16 mouse cellular contexts compared by ENCODE assay signal in the genomic region with DNA sequence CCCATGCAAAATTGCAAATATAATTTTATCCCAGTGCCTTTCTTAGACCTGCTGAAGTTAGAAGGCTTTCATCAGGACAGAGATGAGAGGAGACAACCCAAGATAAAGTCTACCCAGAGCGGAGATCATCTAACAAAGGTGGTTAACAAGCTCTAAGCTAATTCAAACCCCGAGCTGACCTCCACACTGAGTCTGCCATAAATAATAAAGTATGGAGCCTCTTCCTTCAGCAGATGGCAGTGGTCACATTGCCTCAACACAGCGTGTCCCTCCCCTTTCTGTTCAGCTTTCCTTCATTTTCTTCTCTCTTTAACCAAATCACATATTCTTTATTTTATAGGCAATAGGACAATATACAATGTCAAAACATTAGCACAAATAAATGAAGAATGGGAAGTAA. TPM values are rescaled to one million over a fixed set of nuclear protein-coding genes. Genes with fewer than 3 reads are reported as not detected.
DNase-seq lines count a peak whose midpoint lies in the region; ATAC-seq and TF ChIP-seq lines count a peak whose summit lies in the region.
"Had no signal": no experiment of that assay in that cellular context is flagged by ENCODE, and none has a peak within 500 bp of the region (broad histone marks: within the 10 kb centered on the region; RNA-seq: fewer than 3 reads in every experiment).

No protein-coding gene starts in this region.

- no peak for TF ChIP-seq EP300 in heart, adult 2 months (IDR thresholded peaks at IDR 0.05; ENCODE audit: insufficient read depth, low read depth, low read length)

- no peaks in the 10 kb centered on the region for H3K36me3 ChIP-seq in heart, adult 2 months (ENCODE audit: control insufficient read depth, insufficient read depth, low read length)
- peaks cover 9% of the 10 kb centered on the region for H3K36me3 ChIP-seq in heart, embryonic 12.5 days
- H3K36me3 ChIP-seq in kidney, adult 2 months (ENCODE audit: control insufficient read depth, insufficient read depth, low read length), result no peaks in the 10 kb centered on the region
- H3K36me3 ChIP-seq in hindbrain, postnatal 0 days (ENCODE audit: insufficient read depth, low read length), result no peaks in the 10 kb centered on the region
- H3K36me3 ChIP-seq: embryonic facial prominence, embryonic 13.5 days had no signal

- no peak overlapping the region for H3K4me2 ChIP-seq in heart, embryonic 12.5 days
- H3K4me2 ChIP-seq in hindbrain, postnatal 0 days (ENCODE audit: low read depth, low read length), result no peak overlapping the region
- H3K4me2 ChIP-seq: embryonic facial prominence, embryonic 13.5 days had no signal

- no peak overlapping the region for H3K9ac ChIP-seq in heart, adult 2 months (ENCODE audit: low read depth, low read length)
- no peak overlapping the region for H3K9ac ChIP-seq in heart, embryonic 12.5 days
- H3K9ac ChIP-seq in hindbrain, postnatal 0 days (replicated peaks; ENCODE audit: low read length), result no peak overlapping the region
- H3K9ac ChIP-seq: embryonic facial prominence, embryonic 13.5 days had no signal

- H3K27me3 ChIP-seq in heart, adult 2 months (ENCODE audit: control insufficient read depth, insufficient read depth, low read length), result no peaks in the 10 kb centered on the region
- no peaks in the 10 kb centered on the region for H3K27me3 ChIP-seq in heart, embryonic 12.5 days (replicated peaks)
- no peaks in the 10 kb centered on the region for H3K27me3 ChIP-seq in kidney, adult 2 months (replicated peaks; ENCODE audit: control insufficient read depth, insufficient read depth, low read length)
- H3K27me3 ChIP-seq in hindbrain, postnatal 0 days (ENCODE audit: insufficient read depth, low read length), result no peaks in the 10 kb centered on the region
- H3K27me3 ChIP-seq: embryonic facial prominence, embryonic 13.5 days had no signal

- peak overlapping the region; percentile 13; the same call in 1 of the 2 replicates for H3K27ac ChIP-seq in heart, adult 2 months
- H3K27ac ChIP-seq in heart, embryonic 12.5 days (ENCODE audit: poor library complexity, severe bottlenecking), result no peak overlapping the region
- peak overlapping the region; percentile 61; the same call in 1 of the 2 replicates for H3K27ac ChIP-seq in kidney, adult 2 months (ENCODE audit: insufficient read depth, low read depth, low read length)
- H3K27ac ChIP-seq in hindbrain, postnatal 0 days, result peak overlapping the region; percentile 41; the same call in 1 of the 2 replicates
- H3K27ac ChIP-seq: midbrain, embryonic 10.5 days had no signal

- no peak for DNase-seq in heart, adult 2 months
- no peak for DNase-seq in kidney, adult 2 months
- no peak for DNase-seq in kidney, postnatal 25 days
- DNase-seq in brain, embryonic 14.5 days (ENCODE audit: low read depth), result peak; percentile 70
- peak; percentile 28 for DNase-seq in hindbrain, postnatal 0 days (ENCODE audit: low spot score)
- DNase-seq: adrenal gland, postnatal 25 days; gastrocnemius, postnatal 14 days; kidney, adult 8-10 months; lung, adult 18-20 months; lung, postnatal 36 days; thymus, postnatal 36 days had no signal

- intact Hi-C loops in heart, adult 2 months (cut with DNase I), result no loop called here

- WGBS in heart, adult 2 months, result 66% methylated on average over 3 of the region's 3 CpGs
- WGBS in heart, embryonic 12.5 days, result 74% methylated on average over 3 of the region's 3 CpGs
- WGBS in kidney, adult 2 months, result 69% methylated on average over 3 of the region's 3 CpGs
- WGBS in hindbrain, postnatal 0 days, result 45% methylated on average over 3 of the region's 3 CpGs

- H3K9me3 ChIP-seq in heart, embryonic 12.5 days (replicated peaks), result 0 out of 2 replicates have a peak, but pooled peaks cover 5% of the 10 kb centered on the region
- no peaks in the 10 kb centered on the region for H3K9me3 ChIP-seq in hindbrain, postnatal 0 days (ENCODE audit: low read length)
- H3K9me3 ChIP-seq: embryonic facial prominence, embryonic 13.5 days; midbrain, embryonic 10.5 days had no signal

- TF ChIP-seq CTCF in heart, adult 2 months (IDR thresholded peaks at IDR 0.05), result no peak
- no peak for TF ChIP-seq CTCF in kidney, adult 2 months (conservative IDR thresholded peaks at IDR 0.05; ENCODE audit: insufficient read depth, insufficient read length, low read depth, low read length)
- TF ChIP-seq CTCF in brain, embryonic 14.5 days (IDR thresholded peaks at IDR 0.05; ENCODE audit: borderline replicate concordance, extremely low read depth, insufficient read depth, insufficient read length), result no peak
- TF ChIP-seq CTCF in hindbrain, postnatal 0 days (IDR thresholded peaks at IDR 0.05; ENCODE audit: low read depth), result no peak

- no peak overlapping the region for H3K4me3 ChIP-seq in heart, adult 2 months
- no peak overlapping the region for H3K4me3 ChIP-seq in heart, embryonic 12.5 days
- no peak overlapping the region for H3K4me3 ChIP-seq in kidney, adult 2 months (ENCODE audit: insufficient read depth, low read depth, low read length)
- H3K4me3 ChIP-seq in hindbrain, postnatal 0 days (ENCODE audit: low read length), result no peak overlapping the region
- H3K4me3 ChIP-seq: embryonic facial prominence, embryonic 13.5 days; midbrain, embryonic 10.5 days; myocyte had no signal

- H3K4me1 ChIP-seq in heart, adult 2 months (ENCODE audit: control insufficient read depth, insufficient read depth, low read length), result peaks cover under 1% of the 10 kb centered on the region; the same call in 1 of the 2 replicates
- peaks cover 8% of the 10 kb centered on the region for H3K4me1 ChIP-seq in heart, embryonic 12.5 days (replicated peaks)
- peaks cover 25% of the 10 kb centered on the region for H3K4me1 ChIP-seq in kidney, adult 2 months (ENCODE audit: control insufficient read depth, insufficient read depth, low read length)
- 0 out of 2 replicates have a peak, but pooled peaks cover 6% of the 10 kb centered on the region for H3K4me1 ChIP-seq in hindbrain, postnatal 0 days (ENCODE audit: insufficient read depth, low read length)

- ATAC-seq in heart, embryonic 12.5 days (ENCODE audit: insufficient number of reproducible peaks, low FRiP score), result no peak
- no peak for ATAC-seq in hindbrain, postnatal 0 days
- ATAC-seq in erythroid progenitor cell, adult 5-6 weeks (replicated peaks; ENCODE audit: low FRiP score, poor library complexity, severe bottlenecking), result no peak

- peaks cover under 1% of the 10 kb centered on the region; the same call in 1 of the 2 replicates for H3K79me2 ChIP-seq in heart, adult 2 months (replicated peaks; ENCODE audit: control insufficient read depth, insufficient read depth, low read length)

- no peak for TF ChIP-seq POLR2A in heart, adult 2 months (IDR thresholded peaks at IDR 0.05; ENCODE audit: insufficient read depth, low read depth, low read length)
- no peak for TF ChIP-seq POLR2A in kidney, adult 2 months (IDR thresholded peaks at IDR 0.05; ENCODE audit: low read depth, low read length)
- TF ChIP-seq POLR2A in brain, embryonic 14.5 days (IDR thresholded peaks at IDR 0.05; ENCODE audit: borderline replicate concordance, extremely low read depth, insufficient read depth, insufficient read length, poor library complexity, severe bottlenecking), result no peak

RNA-seq across cellular contexts. Expression of a gene that starts 16.2 kb away (rescaled TPM):
- total RNA-seq in heart, adult 2 months (2021), result 10 to 100 TPM; 29.1 to 29.3 TPM
- polyA plus RNA-seq in heart, adult 2 months (2012; rRNA removed), result 19.4 and 24.7 TPM in 2 replicates
- polyA plus RNA-seq in heart, embryonic 12.5 days (2016; fragmentation: Nextera tagmentation; extraction: Ambion mirVana), result 11.7 and 13.3 TPM in 2 replicates
- 25.4 and 27.5 TPM in 2 replicates for polyA plus RNA-seq in kidney, adult 2 months (2012; rRNA removed)
- 7.1 and 7.9 TPM in 2 replicates for polyA plus RNA-seq in brain, embryonic 14.5 days (2012; rRNA removed)
- total RNA-seq in hindbrain, postnatal 0 days (2014; rRNA removed), result 3.7 and 6.0 TPM in 2 replicates
- 2.5 and 2.7 TPM in 2 replicates for polyA plus RNA-seq in hindbrain, postnatal 0 days (2015; fragmentation: Nextera tagmentation; extraction: Ambion mirVana)
- 7.5 TPM in 1 of 2 replicates, not detected in the other for total RNA-seq in erythroid progenitor cell, adult 5-6 weeks (2015; ENCODE audit: low replicate concordance)
- total RNA-seq in erythroid progenitor cell, adult 5-6 weeks (2017; ENCODE audit: low replicate concordance), result 1.7 and 3.7 TPM in 2 replicates

RNA-seq across cellular contexts. Expression of a gene that starts 25.7 kb away (rescaled TPM):
- 10 to 100 TPM; 59.6 to 60.1 TPM for total RNA-seq in heart, adult 2 months (2021)
- polyA plus RNA-seq in heart, adult 2 months (2012; rRNA removed), result 57.0 and 92.9 TPM in 2 replicates
- polyA plus RNA-seq in heart, embryonic 12.5 days (2016; fragmentation: Nextera tagmentation; extraction: Ambion mirVana), result 112 and 117 TPM in 2 replicates
- 72.5 and 74.7 TPM in 2 replicates for polyA plus RNA-seq in kidney, adult 2 months (2012; rRNA removed)
- polyA plus RNA-seq in brain, embryonic 14.5 days (2012; rRNA removed), result 135 and 138 TPM in 2 replicates
- total RNA-seq in hindbrain, postnatal 0 days (2014; rRNA removed), result 84.1 and 102 TPM in 2 replicates
- polyA plus RNA-seq in hindbrain, postnatal 0 days (2015; fragmentation: Nextera tagmentation; extraction: Ambion mirVana), result 100.0 and 101 TPM in 2 replicates
- 54.4 and 127 TPM in 2 replicates for total RNA-seq in erythroid progenitor cell, adult 5-6 weeks (2015; ENCODE audit: low replicate concordance)
- 53.1 TPM in 2 replicates for total RNA-seq in erythroid progenitor cell, adult 5-6 weeks (2017; ENCODE audit: low replicate concordance)

Comparison
In these comparisons a context has a peak if more than half of its experiments do, and no peak if none do; other contexts are left out.
1. DNase-seq: peak in brain, embryonic 14.5 days (single experiment) and hindbrain, postnatal 0 days (single experiment); none in heart, adult 2 months (0 of 2), kidney, adult 2 months (single experiment) and kidney, postnatal 25 days (0 of 2).